Mouse (Mus musculus): ENCODE data around the gene Mettl1.

Gene Mettl1

DNA sequence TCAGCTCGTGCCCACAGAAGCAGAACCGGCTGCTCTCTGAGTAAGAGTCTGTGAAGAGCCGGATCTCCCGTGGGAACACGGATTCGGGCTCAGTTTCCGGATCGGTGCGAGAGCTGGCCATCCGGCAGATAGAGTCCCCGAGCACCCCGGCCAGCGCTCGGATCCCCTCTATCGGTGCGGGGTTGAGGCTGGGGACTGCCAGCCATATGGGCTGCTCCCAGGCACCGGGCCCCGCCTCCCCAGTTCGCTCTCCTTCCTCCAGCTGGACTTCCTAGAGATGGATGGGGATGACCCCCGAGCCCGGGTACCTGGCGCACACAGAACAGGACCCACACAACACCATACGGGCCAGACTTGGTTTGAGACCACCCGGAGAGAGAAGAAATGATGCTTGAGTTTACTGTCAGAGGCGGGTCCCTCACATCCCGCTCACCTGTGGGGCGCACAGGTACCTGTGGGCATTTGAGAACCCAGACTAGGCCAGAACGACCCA is at the start of gene Mettl1, which contains the start of gene Eef1akmt3:
Gene Mettl1 (plus strand): TSS at position 141 of the 493 bp plus-strand sequence.
Gene Eef1akmt3 (minus strand): TSS at position 240 of the 493 bp plus-strand sequence.
- no peak for DNase-seq (ENCODE audit: low spot score in 2 of 2)

DNA sequence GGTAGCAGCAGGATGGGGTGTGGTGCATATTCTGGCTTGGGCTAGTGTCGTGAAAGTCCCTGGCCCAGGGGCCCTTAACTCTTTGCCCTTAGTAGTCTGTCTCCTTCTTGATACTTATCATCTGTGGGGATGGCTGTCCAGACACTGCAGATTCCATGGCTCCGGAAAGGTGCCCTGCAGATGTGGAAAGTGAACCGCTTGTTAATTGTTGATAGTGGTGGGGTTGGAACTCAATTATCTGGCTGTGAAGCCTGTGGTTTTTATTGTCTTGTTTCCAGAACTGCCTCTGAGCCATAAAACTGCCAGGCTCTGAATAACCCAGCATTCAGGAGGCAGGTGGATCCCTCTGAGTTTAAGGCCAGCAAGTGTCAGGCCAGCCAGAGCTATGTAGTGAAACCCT is 49.5 kb upstream of the Mettl1 start:
- no peak for DNase-seq (ENCODE audit: low spot score in 2 of 2)

DNA sequence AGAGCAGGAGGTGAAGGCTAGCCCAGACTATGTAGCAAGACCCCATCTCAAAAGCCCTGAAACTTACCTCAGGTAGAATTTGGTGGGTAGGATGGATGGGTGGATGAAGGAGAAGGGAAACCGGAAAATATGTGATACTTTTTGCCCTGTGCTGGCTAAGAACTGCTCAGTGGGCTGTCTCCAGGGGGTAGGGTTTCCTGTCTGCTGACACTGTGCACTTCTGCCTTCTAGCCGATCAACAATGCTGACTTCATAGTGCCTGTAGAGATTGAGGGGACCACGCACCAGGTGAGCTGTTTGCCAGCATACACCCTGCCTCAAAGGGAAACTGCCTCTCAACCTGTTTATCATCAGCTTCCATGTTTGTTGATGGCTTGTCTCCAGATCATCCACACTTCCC is 47.6 kb upstream of the Mettl1 start:
- no peak for DNase-seq (ENCODE audit: low spot score in 2 of 2)

DNA sequence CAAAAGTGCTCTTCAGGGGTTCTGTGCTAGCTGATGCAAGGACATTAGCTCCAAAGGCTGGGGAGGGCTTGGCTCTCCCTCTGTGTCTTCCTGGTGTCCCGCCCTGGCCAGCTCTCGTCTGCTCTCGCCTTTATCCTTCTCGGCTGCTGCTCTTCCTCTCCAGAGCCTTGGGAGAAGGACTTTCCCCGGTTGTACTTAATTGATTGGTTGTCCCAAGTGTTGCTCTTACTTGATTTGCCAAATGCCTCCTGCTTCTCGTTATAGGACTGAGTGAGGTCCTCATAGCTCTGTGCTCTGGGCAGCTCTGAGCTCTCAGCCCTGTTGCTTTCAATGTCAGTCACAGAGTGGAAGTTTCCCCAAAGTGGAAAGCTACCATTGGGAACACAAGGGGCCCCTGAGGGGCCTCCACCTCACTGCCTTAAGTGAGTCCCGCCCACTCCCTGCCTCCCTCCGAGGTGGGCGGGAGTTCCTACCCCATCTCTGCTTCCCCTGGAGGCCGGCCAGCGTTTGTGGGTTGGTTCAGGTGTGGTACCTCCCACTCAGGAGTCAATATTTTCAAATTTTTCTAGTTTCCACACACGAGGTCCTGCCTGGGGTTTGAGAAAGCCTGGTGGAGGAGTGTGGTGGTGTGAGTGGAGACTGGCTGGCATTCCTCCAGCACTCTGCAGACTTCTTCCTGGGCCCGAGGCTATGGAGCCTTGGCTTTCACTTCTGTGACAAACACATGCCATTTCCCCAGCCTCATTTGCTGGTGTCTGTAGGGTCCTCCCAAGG is 43.7 kb upstream of the Mettl1 start:
- no peak for DNase-seq (ENCODE audit: low spot score in 2 of 2)

DNA sequence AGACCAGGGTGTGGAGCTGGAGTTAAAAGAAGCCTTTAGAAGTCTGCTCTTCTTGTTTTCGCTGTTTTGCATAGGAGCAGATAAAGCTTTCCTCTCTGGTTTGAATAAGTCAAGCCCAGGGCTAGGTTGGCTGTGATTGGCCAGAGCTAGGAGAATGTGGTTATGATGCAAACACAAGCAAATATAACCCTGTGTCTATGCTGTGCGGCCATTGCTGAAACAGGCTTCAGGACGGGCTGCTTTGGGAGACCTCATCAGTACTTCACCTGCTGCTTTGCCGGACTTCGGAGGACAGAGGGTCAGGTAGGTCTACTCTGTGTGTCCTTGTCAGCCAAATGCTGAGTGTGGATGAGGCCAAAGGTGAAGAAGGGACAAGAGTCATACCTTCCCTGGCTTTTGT is 40.7 kb upstream of the Mettl1 start, which contains the start of gene Avil:
Gene Avil (plus strand): TSS at position 181 of the 400 bp plus-strand sequence.
- DNase-seq (ENCODE audit: low spot score in 2 of 2) = no peak

DNA sequence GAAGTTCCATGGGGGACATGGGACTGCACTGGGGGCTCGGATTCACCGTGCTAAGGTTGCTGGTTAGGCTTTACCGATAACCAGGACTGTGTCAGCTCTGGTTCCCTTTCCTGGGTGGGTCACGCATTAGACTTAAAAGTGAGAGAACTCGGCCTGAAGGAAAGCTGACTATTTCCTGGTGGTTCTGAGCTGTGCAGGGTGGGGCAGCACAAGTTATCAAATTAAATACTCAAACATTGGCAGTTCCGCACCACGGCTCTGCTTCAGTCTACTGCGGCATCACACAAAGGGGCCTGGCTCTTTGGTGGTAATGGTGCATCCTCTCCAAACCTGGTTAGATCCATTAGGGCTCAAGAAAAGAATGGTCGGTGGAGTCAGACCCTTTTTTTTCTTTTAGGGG is 39.9 kb upstream of the Mettl1 start:
- DNase-seq (ENCODE audit: low spot score in 2 of 2) = no peak

DNA sequence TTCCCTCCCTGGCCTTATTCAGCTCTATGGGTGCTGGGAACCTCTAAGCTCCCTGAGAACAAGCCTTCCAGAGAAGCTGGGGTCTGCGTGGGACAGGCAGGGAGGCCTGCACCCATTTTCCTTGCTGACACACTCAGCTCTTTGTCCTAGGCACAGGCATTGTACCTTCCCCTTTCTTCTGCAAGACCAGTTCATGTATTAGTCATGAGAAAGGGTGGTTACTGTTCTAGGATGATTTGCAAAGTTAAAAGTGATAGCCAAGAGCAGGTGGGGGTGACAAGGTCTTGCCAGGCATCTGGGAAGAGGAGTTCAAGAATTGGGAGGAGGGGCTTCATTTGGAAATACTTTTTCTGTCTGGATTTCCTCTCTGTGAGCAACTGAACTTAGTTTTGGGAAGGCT is 39.2 kb upstream of the Mettl1 start:
- DNase-seq (ENCODE audit: low spot score in 2 of 2) = no peak

DNA sequence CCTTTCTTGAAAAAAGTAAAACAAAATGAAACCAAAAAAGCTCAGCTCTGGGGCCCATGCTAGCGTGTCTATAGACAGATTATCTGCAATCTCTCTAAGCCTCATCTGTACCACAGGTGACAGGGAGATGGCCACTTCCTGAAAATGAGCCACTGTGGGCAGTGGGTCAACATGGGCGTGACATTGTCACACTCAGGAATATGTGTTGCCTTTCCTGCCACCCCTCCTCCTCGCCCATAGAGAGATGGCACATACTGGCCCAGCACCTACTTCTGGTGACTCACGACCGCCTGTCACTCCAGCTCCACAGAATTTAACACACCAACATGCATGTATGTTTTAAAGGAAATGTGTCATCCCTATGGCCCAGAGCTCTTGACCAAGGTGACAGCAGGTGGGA is 38.4 kb upstream of the Mettl1 start:
- DNase-seq (ENCODE audit: low spot score in 2 of 2) = no peak

DNA sequence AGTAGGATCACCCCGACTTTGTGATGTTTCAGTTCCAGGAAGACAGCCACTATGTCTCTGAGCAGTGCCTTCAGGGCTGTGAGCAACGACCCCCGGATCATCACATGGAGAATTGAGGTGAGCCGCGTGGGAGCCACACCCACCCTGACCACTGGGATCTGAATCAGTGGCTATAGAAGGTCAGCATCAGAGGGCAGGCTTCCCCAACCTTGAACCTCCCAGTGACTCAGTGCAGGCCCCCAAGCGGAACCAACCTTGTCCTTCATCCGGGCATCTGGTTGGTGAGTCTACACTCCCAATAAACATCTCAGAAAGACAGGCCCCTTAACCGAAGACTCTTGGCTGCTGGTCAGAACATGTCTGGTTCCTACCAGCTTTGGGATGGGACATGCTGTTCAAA is 37.9 kb upstream of the Mettl1 start:
- DNase-seq (ENCODE audit: low spot score in 2 of 2) = no peak

DNA sequence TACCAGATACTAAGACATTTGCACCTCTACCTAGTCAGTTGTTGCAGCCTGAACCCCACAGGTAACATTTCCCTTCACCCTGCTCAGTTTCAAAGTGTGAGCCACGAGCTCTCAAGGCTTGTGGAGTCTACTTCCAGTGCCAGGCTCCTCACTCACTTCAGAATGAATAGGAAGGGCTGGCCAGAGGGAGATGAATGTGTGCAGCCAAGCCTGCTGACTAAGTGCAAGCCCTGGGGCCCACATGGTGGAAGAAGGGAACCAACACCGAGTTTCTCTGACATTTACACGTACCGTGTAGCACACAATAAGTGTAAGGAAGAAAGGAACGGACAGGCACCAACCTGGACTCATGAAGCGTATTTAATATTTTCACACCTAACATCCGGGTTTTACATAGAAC is 37.4 kb upstream of the Mettl1 start:
- no peak for DNase-seq (ENCODE audit: low spot score in 2 of 2)

DNA sequence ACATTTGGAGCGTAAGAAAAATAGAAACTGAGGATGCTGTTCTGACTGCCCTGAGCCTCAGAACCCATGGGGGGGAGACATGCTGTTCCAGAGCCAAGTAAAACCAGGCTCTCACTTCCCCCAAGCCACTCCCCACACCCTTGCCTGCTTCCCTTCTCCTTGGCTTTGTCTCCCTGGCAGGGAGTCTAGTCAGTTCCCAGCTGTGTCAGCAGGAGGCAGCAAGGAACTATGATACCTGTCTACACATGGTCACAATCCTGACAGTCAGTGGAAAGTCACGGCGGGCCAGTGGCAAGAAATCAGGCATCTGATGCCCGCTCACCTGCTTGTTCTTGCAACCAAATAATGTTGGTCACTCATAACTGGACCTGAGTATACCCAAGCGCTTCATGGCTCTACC is 24.7 kb upstream of the Mettl1 start:
- no peak for DNase-seq (ENCODE audit: low spot score in 2 of 2)

DNA sequence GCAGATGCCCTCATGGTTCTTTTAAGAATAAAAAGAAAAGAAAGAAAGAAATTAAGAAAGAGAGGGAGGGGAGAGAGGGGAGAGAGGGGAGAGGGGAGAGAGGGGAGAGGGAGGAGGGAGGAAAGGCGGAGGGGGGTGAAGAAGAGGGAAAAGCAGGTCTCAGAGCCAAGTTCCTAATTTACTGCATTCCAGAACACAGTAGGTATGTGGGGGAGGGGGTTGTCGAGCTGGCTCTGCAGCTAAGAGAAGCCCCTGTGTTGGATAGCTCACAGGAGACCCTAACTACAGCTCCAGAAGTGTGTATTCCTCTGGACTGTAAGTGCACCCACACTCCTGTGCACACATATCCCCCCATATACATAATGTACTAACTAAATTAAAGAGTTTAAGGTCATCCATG is 24.1 kb upstream of the Mettl1 start:
- DNase-seq (ENCODE audit: low spot score in 2 of 2) = no peak

DNA sequence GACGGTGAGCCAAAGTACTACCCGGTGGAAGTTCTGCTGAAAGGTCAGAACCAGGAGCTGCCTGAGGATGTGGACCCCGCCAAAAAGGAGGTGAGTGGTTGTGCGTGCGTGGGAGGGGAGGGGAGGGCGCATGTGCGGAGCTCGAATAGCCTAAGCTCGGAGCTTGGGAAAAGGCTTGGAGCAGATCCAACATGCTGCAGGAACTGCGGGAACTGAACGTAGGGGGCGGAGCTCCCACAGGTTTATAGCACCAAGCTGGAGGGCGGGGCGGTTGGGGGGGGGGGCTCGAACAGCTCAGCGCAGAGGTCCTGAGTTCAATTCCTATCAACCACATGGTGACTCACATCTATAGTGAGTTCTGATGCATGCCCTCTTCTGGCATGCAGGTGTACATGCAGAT is 22.8 kb upstream of the Mettl1 start:
- no peak for DNase-seq (ENCODE audit: low spot score in 2 of 2)

DNA sequence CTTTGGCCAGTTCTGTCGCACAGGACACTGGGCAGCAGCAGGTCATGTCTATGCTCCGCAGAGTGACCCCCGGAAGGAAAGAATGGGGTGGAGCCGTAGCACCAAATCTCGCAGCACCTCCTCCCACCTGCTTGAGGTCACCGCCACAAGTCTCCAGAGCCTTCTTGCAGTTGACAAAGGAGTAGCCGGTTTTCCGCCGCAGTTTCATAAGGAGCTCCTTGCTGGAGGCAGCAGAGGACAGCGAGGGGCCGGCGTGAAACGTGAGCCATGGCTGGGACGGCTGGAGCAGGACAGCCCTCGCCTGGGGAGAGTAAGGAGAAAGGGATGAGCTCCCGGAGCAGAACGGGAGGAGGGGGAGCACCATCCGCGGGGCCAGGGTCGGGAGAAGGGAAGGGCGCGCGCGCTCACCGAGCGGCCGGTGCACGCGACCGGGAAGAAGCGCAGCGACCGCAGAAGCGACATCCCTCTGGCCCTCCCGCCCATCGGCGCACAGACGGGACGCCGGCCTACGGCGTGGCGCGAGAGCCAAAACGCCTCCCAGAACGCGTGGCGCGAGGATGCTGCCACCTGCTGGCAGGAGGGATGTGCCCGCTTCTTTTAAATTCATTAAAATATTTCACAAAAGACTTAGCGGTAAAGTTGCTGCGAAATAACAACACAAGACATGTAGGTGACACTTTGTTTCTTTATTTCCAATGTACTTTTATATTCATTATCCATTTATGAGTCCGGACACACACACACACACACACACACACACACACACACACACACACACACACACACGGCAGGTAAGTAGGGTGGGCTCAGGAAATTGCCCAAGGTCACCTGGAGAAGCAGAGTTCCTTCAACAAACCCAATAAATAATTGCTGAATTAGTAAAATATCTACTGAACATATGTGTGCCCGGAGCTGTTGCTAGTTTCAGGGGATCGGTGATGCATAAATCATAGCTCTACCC is 10.6 kb upstream of the Mettl1 start, which contains the start of gene Tsfm:
Gene Tsfm (minus strand): TSS at position 505 of the 961 bp plus-strand sequence.
- peak; percentile 91 to 98 for DNase-seq (ENCODE audit: low spot score in 2 of 2)

DNA sequence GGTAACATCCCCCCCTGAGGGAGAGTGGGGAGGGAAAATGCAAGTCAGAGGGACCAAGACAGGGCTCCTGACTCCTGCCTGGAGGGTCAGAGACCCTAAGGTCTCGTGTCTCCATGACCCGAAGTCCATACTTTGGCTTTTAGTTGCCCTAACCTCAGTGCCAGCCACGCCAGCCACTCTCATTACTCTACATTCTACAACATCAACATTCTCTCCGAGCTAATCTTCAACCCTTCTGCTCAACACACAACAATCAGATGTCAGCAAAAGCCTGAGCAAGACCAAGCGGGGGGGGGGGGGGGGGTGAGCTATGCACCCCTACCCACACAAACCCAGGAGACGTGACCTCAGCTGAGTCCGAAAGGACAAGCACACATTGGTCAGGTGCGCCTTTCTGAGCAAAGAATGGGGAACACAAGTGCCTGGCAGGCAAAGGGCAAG is 7.9 kb upstream of the Mettl1 start:
- DNase-seq (ENCODE audit: low spot score in 2 of 2) = no peak

DNA sequence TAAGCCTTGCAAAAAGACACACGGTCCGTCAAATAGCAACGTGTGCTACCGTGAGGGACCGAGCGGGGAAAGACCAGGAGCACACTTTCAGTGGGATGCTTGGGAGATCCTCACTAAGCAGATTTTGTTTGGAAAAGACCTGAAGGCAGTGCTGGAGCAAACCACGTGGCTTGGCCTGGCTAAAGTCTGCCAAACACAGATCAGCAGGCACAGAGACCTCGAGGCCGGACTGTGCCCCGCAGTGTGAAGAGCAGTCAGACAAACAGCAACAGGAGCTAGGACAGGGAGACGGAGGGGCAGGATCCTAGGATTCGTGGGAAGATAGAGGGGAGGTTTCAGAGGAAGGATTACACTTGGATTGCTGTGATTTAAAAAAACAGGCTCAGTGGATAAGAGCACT is 4.9 kb upstream of the Mettl1 start:
- DNase-seq (ENCODE audit: low spot score in 2 of 2) = no peak

DNA sequence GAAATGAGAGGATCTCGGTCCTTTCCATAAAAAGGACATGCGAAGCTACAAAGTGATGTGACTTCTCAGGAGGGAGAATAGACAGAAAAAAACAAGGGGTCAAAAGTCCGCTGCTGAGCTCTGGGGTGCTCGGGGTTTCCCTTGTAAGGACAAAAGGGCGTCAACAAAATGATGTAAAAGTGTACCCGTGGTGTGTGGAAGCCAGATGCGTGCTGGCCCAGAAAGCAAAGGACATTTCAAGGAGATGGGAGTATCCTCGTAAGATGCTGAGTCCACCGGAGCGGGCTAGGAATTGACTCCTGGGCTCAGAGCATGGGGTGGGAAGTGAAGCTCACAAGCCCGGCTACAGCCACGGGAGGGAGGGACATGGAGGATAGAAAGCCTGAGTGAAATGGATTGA is 3.6 kb upstream of the Mettl1 start:
- no peak for DNase-seq (ENCODE audit: low spot score in 2 of 2)

DNA sequence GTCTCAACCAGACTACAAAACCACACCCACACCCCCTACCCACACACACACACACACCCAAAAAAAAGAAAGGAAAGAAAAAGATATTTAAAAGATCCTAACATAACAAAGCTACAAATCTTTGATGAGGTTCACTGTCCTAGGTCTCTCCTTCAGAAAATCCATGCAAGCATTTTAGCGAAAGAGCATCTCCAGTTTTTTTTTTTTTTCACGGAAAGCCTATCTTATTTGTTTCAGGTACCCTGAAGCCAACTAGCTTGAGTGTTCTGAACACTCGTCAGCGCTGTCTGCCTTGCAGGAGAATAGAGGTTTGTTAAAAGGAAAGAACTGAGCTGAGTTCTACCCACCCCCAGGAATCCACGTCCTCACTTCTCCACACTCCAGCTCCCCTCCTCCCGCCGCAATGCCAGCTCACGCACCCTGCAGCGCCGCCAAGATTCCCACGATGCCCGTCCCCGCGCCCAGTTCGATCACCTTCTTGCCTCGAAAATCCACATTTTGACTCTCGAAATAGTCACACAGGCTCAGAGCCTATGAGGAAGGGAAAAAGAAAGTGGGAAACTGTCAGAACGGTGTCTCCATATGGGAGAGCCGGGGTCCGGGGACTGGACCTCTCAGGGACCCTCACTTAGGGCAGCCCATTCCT is 522 bp upstream of the Mettl1 start:
- DNase-seq (ENCODE audit: low spot score in 2 of 2) = no peak

DNA sequence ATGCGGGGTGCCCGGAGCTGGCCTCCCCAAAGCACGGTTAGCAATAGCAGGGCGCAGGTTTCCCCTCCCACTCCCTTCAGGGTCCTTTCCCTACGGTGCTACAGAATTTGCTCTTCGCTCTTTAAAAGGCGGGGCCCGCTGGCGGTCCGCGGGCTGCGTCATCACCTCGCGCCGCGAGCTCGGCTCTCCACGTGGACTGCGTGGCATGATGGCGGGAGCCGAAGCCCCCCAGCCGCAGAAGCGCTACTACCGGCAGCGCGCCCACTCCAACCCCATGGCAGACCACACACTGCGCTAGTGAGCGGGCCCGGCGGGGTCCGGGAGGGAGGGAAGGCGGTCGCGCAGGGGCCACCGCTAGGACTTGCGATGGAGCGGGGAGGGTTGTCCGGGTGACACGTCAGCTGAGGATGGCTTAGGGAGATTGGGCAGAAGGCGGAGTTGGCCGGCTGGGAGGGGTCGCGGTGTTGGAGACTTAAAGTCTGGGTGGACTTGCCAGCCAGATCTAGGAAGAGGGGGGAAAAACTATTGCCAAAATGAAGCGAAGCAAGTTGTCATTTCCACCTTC is 642 bp downstream of the Mettl1 start:
- DNase-seq (ENCODE audit: low spot score in 2 of 2) = peak; percentile 77 to 91

DNA sequence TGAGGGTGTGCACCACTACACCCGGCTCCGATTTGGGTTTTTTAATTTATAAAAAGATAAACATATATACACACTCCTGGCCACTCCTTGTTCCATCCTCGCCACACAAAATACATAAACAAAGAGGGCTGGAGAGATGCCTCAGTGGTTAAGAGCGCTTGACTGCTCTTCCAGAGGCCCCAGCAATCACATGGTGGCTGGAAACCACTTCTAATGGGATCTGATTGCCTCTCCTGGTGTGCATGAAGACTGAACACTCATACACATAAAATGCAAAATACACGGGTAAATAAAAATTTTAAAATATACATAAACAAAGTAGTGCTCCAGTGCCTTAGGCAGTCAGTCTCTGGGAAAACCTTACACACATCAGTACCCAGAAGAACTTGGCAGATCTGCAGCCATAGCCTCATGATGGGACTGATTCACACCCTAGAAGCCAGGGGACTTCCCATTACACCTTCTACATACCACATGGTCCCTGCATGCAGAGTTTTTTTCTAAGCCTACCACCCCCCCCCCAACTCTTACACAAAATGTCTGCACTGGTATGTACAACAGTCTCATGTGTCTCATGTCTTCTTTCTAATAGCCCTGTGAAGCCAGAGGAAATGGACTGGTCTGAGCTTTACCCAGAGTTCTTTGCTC is 1.4 kb downstream of the Mettl1 start:
- no peak for DNase-seq (ENCODE audit: low spot score in 2 of 2)

DNA sequence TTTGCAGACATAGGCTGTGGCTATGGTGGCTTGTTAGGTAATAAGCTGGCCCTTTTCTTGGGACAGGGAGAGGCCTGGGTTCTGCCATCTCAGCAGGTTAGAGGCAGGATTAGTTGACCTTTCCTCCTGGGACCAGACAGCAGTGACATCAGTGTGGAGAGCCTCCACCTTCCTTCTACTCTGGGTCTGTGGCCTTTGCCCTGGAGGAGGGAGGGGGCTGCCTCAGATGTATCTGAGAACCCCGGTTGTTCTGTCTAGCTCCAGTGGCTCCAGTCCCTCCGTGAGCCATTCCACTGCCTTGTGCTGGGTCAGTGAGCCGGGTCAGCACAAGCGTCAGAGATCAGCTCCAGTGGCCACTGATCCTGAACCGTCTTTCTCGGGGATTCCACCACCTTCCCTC is 2.0 kb downstream of the Mettl1 start:
- no peak for DNase-seq (ENCODE audit: low spot score in 2 of 2)
